Mouse (Mus musculus): ENCODE measurements around the gene Cuzd1. TPM values are rescaled to one million over a fixed set of nuclear protein-coding genes. Genes with fewer than 3 reads are reported as not detected.

The Cuzd1 gene
- polyA plus RNA-seq, 1 experiment, result 0.20 TPM

- H3K4me3 ChIP-seq (ENCODE audit: control insufficient read depth, insufficient read depth, low read length), result no peak overlapping the region
- 75% methylated on average over 4 of the region's 4 CpGs for WGBS
- no peaks in the 10 kb centered on the region for H3K27me3 ChIP-seq (ENCODE audit: control insufficient read depth, insufficient read depth, low read length)
- no peaks in the 10 kb centered on the region for H3K4me1 ChIP-seq (replicated peaks; ENCODE audit: control insufficient read depth, insufficient read depth, low read length)
- no peak for DNase-seq
- H3K27ac ChIP-seq (ENCODE audit: control insufficient read depth, insufficient read depth, low read length), result no peak overlapping the region
- TF ChIP-seq CTCF (IDR thresholded peaks at IDR 0.05; ENCODE audit: borderline replicate concordance, control insufficient read depth, extremely low read depth, insufficient read depth, low read length, poor library complexity), result no peak
- no peak for TF ChIP-seq POLR2A (IDR thresholded peaks at IDR 0.05; ENCODE audit: control insufficient read depth, extremely low read depth, insufficient read depth, low read length, poor library complexity)
- H3K36me3 ChIP-seq (ENCODE audit: control insufficient read depth, insufficient read depth, low read length), result no peaks in the 10 kb centered on the region
Observed at GRCm38 (mm10) chr7:131265851-131266250, 56.2 kb downstream of the Cuzd1 start.

- TF ChIP-seq POLR2A (IDR thresholded peaks at IDR 0.05; ENCODE audit: control insufficient read depth, extremely low read depth, insufficient read depth, low read length, poor library complexity) (no peak), CTCF (IDR thresholded peaks at IDR 0.05; ENCODE audit: borderline replicate concordance, control insufficient read depth, extremely low read depth, insufficient read depth, low read length, poor library complexity) (no peak)
- no peaks in the 10 kb centered on the region for H3K27me3 ChIP-seq (ENCODE audit: control insufficient read depth, insufficient read depth, low read length)
- H3K36me3 ChIP-seq (ENCODE audit: control insufficient read depth, insufficient read depth, low read length), result no peaks in the 10 kb centered on the region
- 90% methylated on average over 4 of the region's 4 CpGs for WGBS
- DNase-seq, result no peak
- H3K4me3 ChIP-seq (ENCODE audit: control insufficient read depth, insufficient read depth, low read length), result no peak overlapping the region
- H3K4me1 ChIP-seq (replicated peaks; ENCODE audit: control insufficient read depth, insufficient read depth, low read length), result no peaks in the 10 kb centered on the region
- no peak overlapping the region for H3K27ac ChIP-seq (ENCODE audit: control insufficient read depth, insufficient read depth, low read length)
Observed at GRCm38 (mm10) chr7:131264251-131264650, 57.8 kb downstream of the Cuzd1 start.

GRCm38 (mm10) chr7:131260946-131261345, 61.1 kb downstream of the Cuzd1 start:
- Histone ChIP-seq H3K27me3 (ENCODE audit: control insufficient read depth, insufficient read depth, low read length) (no peaks in the 10 kb centered on the region), H3K4me3 (ENCODE audit: control insufficient read depth, insufficient read depth, low read length) (no peak overlapping the region), H3K4me1 (replicated peaks; ENCODE audit: control insufficient read depth, insufficient read depth, low read length) (no peaks in the 10 kb centered on the region), H3K36me3 (ENCODE audit: control insufficient read depth, insufficient read depth, low read length) (no peaks in the 10 kb centered on the region), H3K27ac (ENCODE audit: control insufficient read depth, insufficient read depth, low read length) (no peak overlapping the region)
- WGBS, result 70% methylated on average over 6 of the region's 6 CpGs
- DNase-seq, result no peak
- TF ChIP-seq POLR2A (IDR thresholded peaks at IDR 0.05; ENCODE audit: control insufficient read depth, extremely low read depth, insufficient read depth, low read length, poor library complexity), result no peak
- no peak for TF ChIP-seq CTCF (IDR thresholded peaks at IDR 0.05; ENCODE audit: borderline replicate concordance, control insufficient read depth, extremely low read depth, insufficient read depth, low read length, poor library complexity)

Other genes starting within 250 kb of the Cuzd1 start
- gene 4933402N03Rik, start 176.0 kb downstream of the Cuzd1 start, polyA plus RNA-seq (2012; rRNA removed), result not detected in 2 replicates
- 0.26 TPM in 2 replicates for gene 5430419D17Rik, start 147.9 kb downstream of the Cuzd1 start, polyA plus RNA-seq (2012; rRNA removed)
- gene Fam24b, start 7.2 kb upstream of the Cuzd1 start, polyA plus RNA-seq (2012; rRNA removed), result 0.38 TPM in 1 of 2 replicates, not detected in the other
- gene Fam24a, start 11.6 kb upstream of the Cuzd1 start, polyA plus RNA-seq (2012; rRNA removed), result not detected in 2 replicates
- gene 2310057M21Rik, start 40.5 kb upstream of the Cuzd1 start, polyA plus RNA-seq (2012; rRNA removed), result 9.9 and 14.5 TPM in 2 replicates
- 42.0 and 44.1 TPM in 2 replicates for gene Pstk, start 48.8 kb upstream of the Cuzd1 start, polyA plus RNA-seq (2012; rRNA removed)
- gene Ikzf5, start 88.2 kb upstream of the Cuzd1 start, polyA plus RNA-seq (2012; rRNA removed), result 25.2 and 25.7 TPM in 2 replicates
- gene Acadsb, start 88.3 kb upstream of the Cuzd1 start, polyA plus RNA-seq (2012; rRNA removed), result 3.6 and 4.7 TPM in 2 replicates
- 0.75 and 1.0 TPM in 2 replicates for gene Hmx3, start 220.6 kb upstream of the Cuzd1 start, polyA plus RNA-seq (2012; rRNA removed)
- 0.38 and 0.42 TPM in 2 replicates for gene Hmx2, start 226.5 kb upstream of the Cuzd1 start, polyA plus RNA-seq (2012; rRNA removed)
- gene Bub3, start 237.9 kb upstream of the Cuzd1 start, polyA plus RNA-seq (2012; rRNA removed), result 194 and 196 TPM in 2 replicates

Measured in thymus, adult 2 months (tissue).